Mouse (Mus musculus): Measurements from ENCODE around the gene Gm49340. TPM values are rescaled to one million over a fixed set of nuclear protein-coding genes. Genes with fewer than 3 reads are reported as not detected.
"Not testable (repeated sequence)": the region's sequence is repeated elsewhere in the genome, so short reads cannot be mapped to it uniquely, and the experiment has no call there.

Gene Gm49340
- total RNA-seq (2021) = not detected in 2 replicates
- long read RNA-seq, partial matches to known transcripts = 0 of 2 reads
- long read RNA-seq, other reads (novel, unspliced or antisense) = 2 of 2 reads

- no peak for DNase-seq
Observed at GRCm38 (mm10) chr11:73329442-73329841, at the start of gene Gm49340, which contains the start of the genes Aspa and Spata22. Gene Gm49340 (plus strand): TSS chr11:73329741. Gene Aspa (minus strand): TSS chr11:73329596. Gene Spata22 (plus strand): TSS chr11:73329741.

- no peak for DNase-seq
Observed at GRCm38 (mm10) chr11:73280710-73281109, 48.8 kb upstream of the Gm49340 start.

- peak; percentile 49 for DNase-seq
Observed at GRCm38 (mm10) chr11:73281528-73282027, 48.0 kb upstream of the Gm49340 start.

GRCm38 (mm10) chr11:73283369-73283768 is 46.2 kb upstream of the Gm49340 start:
- DNase-seq = no peak

- DNase-seq = no peak
Observed at GRCm38 (mm10) chr11:73283926-73284325, 45.6 kb upstream of the Gm49340 start.

- DNase-seq = no peak
Observed at GRCm38 (mm10) chr11:73284351-73284750, 45.2 kb upstream of the Gm49340 start.

GRCm38 (mm10) chr11:73289621-73290020 is 39.9 kb upstream of the Gm49340 start:
- no peak for DNase-seq

- no peak for DNase-seq
Observed at GRCm38 (mm10) chr11:73303123-73303522, 26.4 kb upstream of the Gm49340 start.

GRCm38 (mm10) chr11:73315961-73316360 is 13.6 kb upstream of the Gm49340 start:
- no peak for DNase-seq

- DNase-seq = not testable (repeated sequence)
Observed at GRCm38 (mm10) chr11:73318581-73318980, 11.0 kb upstream of the Gm49340 start.

- not testable (repeated sequence) for DNase-seq
Observed at GRCm38 (mm10) chr11:73321064-73321463, 8.5 kb upstream of the Gm49340 start.

GRCm38 (mm10) chr11:73323906-73324830 is 5.4 kb upstream of the Gm49340 start:
- no peak for DNase-seq

GRCm38 (mm10) chr11:73326485-73326886 is 3.1 kb upstream of the Gm49340 start:
- DNase-seq = no peak

- no peak for DNase-seq
Observed at GRCm38 (mm10) chr11:73327361-73327760, 2.2 kb upstream of the Gm49340 start.

- no peak for DNase-seq
Observed at GRCm38 (mm10) chr11:73333357-73333756, 3.8 kb downstream of the Gm49340 start.

GRCm38 (mm10) chr11:73336919-73337318 is 7.4 kb downstream of the Gm49340 start:
- DNase-seq = no peak

- no peak for DNase-seq
Observed at GRCm38 (mm10) chr11:73350483-73350882, 20.9 kb downstream of the Gm49340 start, which contains the start of gene Olfr20. Gene Olfr20 (plus strand): TSS chr11:73350783.

GRCm38 (mm10) chr11:73370946-73371345 is 41.4 kb downstream of the Gm49340 start, which contains the start of gene Olfr376:
Gene Olfr376 (plus strand): TSS chr11:73371246.
- DNase-seq = no peak

- DNase-seq = no peak
Observed at GRCm38 (mm10) chr11:73395374-73395773, 65.8 kb downstream of the Gm49340 start.

GRCm38 (mm10) chr11:73399514-73399913 is 70.0 kb downstream of the Gm49340 start, which contains the start of gene Olfr1:
Gene Olfr1 (minus strand): TSS chr11:73399614.
- no peak for DNase-seq
